Mouse (Mus musculus) neutrophil, adult 5-6 weeks (primary cell): ENCODE results near the gene Mettl5. TPM values are rescaled to one million over a fixed set of nuclear protein-coding genes. Genes with fewer than 3 reads are reported as not detected.
A peak's percentile ranks its signal among the peaks of the same experiment; 100 is the strongest.
"Not testable (repeated sequence)": the region's sequence is repeated elsewhere in the genome, so short reads cannot be mapped to it uniquely, and the experiment has no call there.

Experiments used
- ATAC-seq: fragments of 151-379, 151-347 bp; 2 replicates; pipeline ENCODE4 v1.8.0; 2017; ENCODE audit warnings: mild to moderate bottlenecking, moderate TSS enrichment; ENCODE audit not compliant: insufficient number of reproducible peaks, poor library complexity, low FRiP score, severe bottlenecking; ENCODE audit errors: extremely low read depth
- total RNA-seq: library from RNA; stranded (forward); fragments of 200-1000 nt; gene quantifications from 2 replicates; pipeline ENCODE4 v1.2.3, GENCODE M21; 2017

The Mettl5 gene
- 16.7 and 20.6 TPM in 2 replicates for total RNA-seq

- ATAC-seq, result peak; percentile 96
Measured at GRCm38 (mm10) chr2:69885451-69886305, at the start of gene Mettl5. Gene Mettl5, minus strand, starts transcription at chr2:69885615.

DNA sequence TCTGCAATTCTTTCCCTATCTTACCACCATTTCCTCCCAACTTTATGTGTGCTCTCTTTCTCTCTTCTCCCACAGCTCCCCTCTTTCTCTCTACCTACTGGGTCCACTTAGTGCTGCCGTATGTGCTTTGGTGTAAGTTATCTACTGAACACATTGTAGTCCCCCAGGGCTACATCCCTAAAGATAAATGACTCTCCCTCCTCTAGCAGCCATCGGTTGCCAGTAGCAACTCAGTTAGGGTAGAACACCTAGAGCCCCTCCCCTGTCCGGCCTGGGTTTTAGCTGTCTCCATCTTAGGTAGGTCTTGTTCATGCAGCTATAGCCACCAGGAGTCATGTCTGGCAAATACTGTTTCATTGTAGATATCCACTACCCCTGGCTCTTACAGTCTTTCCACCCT, 39.5 kb upstream of the Mettl5 start:
- no peak for ATAC-seq

DNA sequence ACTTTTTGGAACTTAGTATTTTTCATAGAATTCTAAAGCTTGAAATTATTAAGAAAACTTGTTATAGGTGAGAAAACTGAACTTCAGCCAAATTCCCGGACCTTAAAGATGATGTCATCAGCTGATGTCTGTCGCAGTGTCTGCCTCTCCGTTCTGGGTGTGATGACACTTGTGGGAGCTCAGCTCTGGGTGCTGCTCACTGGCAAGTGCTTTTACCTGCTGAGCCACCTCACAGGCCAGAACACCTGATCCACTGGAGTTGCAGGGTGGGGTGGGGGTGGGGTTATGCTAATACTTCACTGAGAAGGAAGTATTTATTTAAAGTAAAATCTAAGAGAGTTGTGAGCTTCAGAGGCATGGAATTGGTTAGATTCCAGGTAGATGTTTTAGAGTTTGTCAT, 31.9 kb upstream of the Mettl5 start:
- ATAC-seq, result no peak

GRCm38 (mm10) chr2:69912801-69913200, 27.4 kb upstream of the Mettl5 start:
- ATAC-seq, result no peak

- not testable (repeated sequence) for ATAC-seq
Measured at GRCm38 (mm10) chr2:69907394-69907793, 22.0 kb upstream of the Mettl5 start.

GRCm38 (mm10) chr2:69903541-69903940, 18.1 kb upstream of the Mettl5 start:
- no peak for ATAC-seq

DNA sequence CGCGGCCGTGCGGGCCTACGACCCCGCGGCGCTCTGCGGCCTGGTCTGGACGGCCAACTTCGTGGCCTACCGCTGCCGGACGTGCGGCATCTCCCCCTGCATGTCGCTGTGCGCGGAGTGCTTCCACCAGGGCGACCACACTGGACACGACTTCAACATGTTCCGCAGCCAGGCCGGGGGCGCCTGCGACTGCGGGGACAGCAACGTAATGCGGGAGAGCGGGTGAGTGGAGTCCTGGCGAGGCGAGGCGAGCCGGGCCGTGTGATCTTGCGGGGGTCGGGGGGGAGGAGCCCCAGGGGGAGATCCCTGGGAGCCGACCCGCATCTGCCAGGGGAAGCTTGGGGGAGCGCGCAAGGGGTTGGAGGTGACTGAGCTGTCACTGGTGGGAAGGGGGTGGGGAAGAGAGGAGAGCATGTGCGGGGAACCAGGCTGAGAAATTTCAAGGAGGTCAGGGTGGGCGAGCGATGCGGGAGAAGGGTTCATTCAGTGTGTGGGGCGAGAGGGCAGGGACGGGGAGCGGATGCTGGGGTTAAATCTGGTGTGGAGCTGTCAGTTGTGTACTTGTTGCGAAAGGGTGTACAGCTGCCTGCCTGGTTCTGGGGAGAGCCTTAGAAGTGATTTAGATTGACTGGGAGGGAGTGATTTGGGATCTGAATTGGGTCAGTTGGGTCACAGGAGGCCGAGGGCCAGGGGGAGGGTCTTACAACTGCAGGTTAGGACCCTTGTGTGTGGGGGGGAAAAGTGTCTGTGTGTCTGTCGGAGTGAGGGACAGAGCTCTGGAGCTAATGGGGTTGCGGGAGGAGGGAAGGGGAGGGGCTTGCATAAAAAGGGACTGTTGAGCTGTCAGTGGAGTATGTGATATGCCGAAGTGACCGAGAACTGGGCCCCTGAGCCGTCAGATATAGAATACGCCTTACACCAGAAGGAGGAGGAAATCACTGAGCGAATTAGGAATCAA, 12.5 kb upstream of the Mettl5 start:
- peak; percentile 39; the same call in 1 of the 2 replicates for ATAC-seq

DNA sequence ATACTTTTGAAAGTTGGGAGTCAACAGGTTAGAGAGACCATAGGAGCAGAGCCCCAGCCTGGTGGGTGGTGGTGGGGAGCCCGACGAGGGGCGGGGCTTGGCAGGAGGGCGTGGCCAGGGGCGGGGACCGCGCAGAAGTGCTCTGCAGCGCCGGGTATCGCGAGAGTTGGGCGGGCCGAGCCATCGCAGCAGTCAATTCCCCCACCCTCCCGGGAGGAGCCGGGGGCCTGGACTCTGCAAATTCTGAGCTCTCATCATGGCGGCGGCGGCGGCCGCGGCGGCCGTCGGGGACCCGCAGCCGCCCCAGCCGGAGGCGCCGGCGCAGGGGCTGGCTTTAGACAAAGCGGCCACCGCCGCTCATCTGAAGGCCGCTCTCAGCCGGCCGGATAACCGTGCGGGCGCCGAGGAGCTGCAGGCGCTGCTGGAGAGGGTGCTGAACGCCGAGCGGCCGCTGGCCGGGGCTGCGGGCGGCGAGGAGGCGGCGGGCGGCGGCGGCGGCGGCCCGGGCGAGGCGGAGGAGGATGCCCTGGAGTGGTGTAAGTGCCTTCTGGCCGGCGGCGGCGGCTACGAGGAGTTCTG, 11.7 kb upstream of the Mettl5 start, which contains the start of gene Ubr3:
TSS of gene Ubr3 (plus strand) at position 208 of the 579 bp plus-strand sequence.
- peak; percentile 97 for ATAC-seq

- ATAC-seq, result no peak
Measured at GRCm38 (mm10) chr2:69896224-69896581, 10.8 kb upstream of the Mettl5 start.

- ATAC-seq, result no peak
Measured at GRCm38 (mm10) chr2:69895502-69896223, 10.2 kb upstream of the Mettl5 start.

DNA sequence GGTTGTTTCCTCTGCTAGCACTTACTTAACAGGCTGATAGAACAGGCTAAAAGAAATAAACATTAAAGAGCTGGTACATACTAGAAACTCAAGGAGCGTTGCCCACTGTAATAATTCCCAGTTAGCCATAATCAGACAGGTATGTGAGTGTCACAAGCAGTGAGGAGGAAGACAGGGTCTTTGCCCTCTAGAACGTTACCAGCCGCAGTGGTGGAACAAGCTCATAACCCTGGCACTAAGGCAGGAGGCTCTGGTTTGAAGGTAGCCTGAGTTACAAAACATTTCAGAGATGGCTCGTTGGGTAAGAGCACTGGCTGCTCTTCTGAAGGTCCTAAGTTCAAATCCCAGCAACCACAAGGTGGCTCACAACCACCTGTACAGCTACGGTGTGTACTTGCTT, 8.5 kb upstream of the Mettl5 start:
- ATAC-seq, result no peak

GRCm38 (mm10) chr2:69893145-69893544, 7.7 kb upstream of the Mettl5 start:
- no peak for ATAC-seq

GRCm38 (mm10) chr2:69890843-69891242, 5.4 kb upstream of the Mettl5 start:
- ATAC-seq, result no peak

- no peak for ATAC-seq
Measured at GRCm38 (mm10) chr2:69888957-69889356, 3.5 kb upstream of the Mettl5 start.

- no peak for ATAC-seq
Measured at GRCm38 (mm10) chr2:69885050-69885449, 365 bp downstream of the Mettl5 start.

GRCm38 (mm10) chr2:69884581-69884980, 834 bp downstream of the Mettl5 start:
- ATAC-seq, result no peak

- no peak for ATAC-seq
Measured at GRCm38 (mm10) chr2:69883990-69884391, 1.4 kb downstream of the Mettl5 start.

GRCm38 (mm10) chr2:69862117-69862657, 23.2 kb downstream of the Mettl5 start:
- no peak for ATAC-seq
